Mouse (Mus musculus) sigmoid colon, adult 10 weeks (tissue): ENCODE results near the gene Grk6. TPM values are rescaled to one million over a fixed set of nuclear protein-coding genes. Genes with fewer than 3 reads are reported as not detected.

Source experiments
- polyA plus RNA-seq: library from polyadenylated mRNA; stranded (reverse); fragments of 350-450 nt; fragmentation: Illumina TruSeq; extraction: RNeasy Lipid Tissue Mini Kit (QIAGEN cat#74804); gene quantifications from one replicate; pipeline ENCODE4 v1.2.3, GENCODE M21; 2014; ENCODE audit warnings: low read depth, low replicate concordance

Gene Grk6
- 10.4 TPM for polyA plus RNA-seq

GRCm38 (mm10) chr13:55444937-55445315, at the start of gene Grk6:
Grk6 (plus strand) TSS chr13:55445072.

GRCm38 (mm10) chr13:55398088-55398487, 46.8 kb upstream of the Grk6 start, which contains the start of gene Slc34a1:
Slc34a1 (plus strand) TSS chr13:55398187.

DNA sequence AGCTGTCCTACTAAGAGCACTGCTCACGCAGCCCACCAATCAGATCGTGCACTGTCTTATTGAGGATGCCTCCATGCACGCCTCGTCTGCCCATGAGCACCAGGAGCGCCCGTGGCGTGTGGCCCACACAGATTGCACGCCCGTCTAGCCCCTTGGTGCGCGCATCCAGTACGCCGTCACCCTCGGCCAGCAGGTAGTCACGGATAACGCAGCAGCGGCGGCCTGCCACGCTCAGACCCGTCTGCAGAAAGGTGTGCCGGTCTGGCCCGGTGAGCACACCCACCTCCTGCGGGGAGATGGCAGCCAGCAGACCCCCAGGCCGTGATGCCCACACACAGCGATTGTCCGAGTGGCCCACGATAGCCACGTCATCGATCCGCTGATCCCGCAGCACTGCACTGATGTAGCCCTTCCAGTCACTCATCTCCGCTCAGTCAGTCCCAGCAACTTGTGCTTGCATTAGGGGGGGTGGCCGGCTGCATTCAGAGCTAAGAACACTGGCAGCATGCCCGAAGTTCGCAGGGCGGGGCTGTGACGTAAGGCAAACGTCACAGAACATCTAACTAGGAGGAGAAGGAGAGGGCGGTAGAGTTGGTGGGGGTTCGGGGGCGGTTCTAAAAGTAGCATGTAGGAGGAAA, 30.0 kb upstream of the Grk6 start, which contains the start of gene Pfn3:
Pfn3 (minus strand) TSS at position 490 of the 638 bp plus-strand sequence.

DNA sequence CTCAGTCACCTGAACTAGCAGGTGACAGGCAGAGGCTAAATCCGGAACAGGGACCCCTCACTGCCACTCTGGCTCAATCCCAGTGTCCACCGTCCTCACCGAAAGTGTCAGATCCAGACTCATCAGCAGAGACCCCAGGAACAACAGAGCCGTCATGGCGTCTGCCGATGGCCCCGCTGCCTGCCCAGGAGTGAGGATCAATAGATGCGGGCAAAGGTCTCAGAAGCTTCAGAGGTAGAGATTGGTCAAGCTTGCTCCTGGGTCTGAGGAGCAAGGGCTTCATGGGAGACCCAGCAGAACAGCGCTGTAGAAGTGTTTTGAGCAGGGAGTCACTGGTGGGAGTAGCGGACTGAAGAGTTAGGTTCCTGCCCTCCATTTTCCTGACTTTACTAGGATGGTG, 18.3 kb upstream of the Grk6 start, which contains the start of gene F12:
F12 (minus strand) TSS at position 181 of the 400 bp plus-strand sequence.

GRCm38 (mm10) chr13:55464027-55464884, 19.4 kb downstream of the Grk6 start, which contains the start of gene Prr7:
Prr7 (plus strand) TSS chr13:55464267.

DNA sequence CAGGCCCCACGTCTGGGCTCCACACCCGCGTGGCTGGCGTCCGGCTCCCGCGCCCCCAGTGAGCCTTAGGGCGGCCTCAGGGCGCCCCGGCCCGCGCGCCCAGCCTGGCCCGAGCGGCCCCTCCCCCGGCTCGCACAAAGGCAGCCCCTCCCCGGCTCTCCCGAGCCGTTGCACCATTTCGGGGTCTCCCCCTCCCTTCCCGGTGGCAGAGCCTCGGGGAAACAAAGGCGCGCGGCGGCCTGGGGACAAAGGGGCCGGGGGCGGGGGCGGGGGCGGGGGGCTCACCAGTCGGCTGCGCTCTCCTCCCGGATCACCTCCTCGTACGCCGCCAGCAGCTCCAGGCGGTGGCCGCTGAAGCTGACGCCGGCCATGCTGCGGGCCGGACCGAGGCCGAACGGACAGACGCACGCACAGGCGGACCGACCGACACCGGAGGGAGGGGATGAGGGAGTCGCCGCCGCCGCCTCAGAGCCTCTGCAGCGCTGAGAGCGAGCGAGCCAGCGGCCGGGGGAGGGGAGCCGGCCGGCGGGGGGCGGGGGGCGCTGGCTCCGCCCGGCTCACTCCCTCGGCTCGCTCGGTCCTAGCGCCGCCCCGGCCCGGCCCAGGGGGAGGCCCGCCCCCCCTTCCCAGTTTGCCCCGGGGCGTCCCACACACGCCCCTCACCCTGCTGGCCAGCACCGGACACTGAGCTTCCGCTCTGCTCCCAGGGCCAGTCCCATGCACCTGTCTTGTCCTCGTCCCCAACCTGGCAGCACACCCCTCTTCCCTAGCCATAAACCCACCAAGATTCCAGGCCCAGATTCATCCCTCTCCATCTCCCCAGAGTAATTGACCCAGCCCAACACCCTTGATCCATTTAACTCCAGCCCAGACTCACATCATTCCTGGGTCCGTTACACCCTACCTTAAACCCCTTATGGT, 43.0 kb downstream of the Grk6 start, which contains the start of gene Dbn1:
Dbn1 (minus strand) TSS at position 534 of the 921 bp plus-strand sequence.

Other genes with a start within 250 kb of the Grk6 start
- gene Nsd1, start 235.3 kb upstream of the Grk6 start, polyA plus RNA-seq = 79.5 TPM
- gene Prelid1, start 124.6 kb upstream of the Grk6 start, polyA plus RNA-seq = 10.2 TPM
- gene Rab24, start 123.1 kb upstream of the Grk6 start, polyA plus RNA-seq = 13.6 TPM
- gene Mxd3, start 115.2 kb upstream of the Grk6 start, polyA plus RNA-seq = not detected
- gene Lman2, start 82.3 kb upstream of the Grk6 start, polyA plus RNA-seq = 29.8 TPM
- not detected for gene Rgs14, start 75.3 kb upstream of the Grk6 start, polyA plus RNA-seq
- gene Slc34a1, start 46.9 kb upstream of the Grk6 start, polyA plus RNA-seq = not detected
- not detected for gene Pfn3, start 29.8 kb upstream of the Grk6 start, polyA plus RNA-seq
- not detected for gene F12, start 18.3 kb upstream of the Grk6 start, polyA plus RNA-seq
- gene Prr7, start 19.2 kb downstream of the Grk6 start, polyA plus RNA-seq = not detected
- 0.98 TPM for gene Dbn1, start 43.0 kb downstream of the Grk6 start, polyA plus RNA-seq
- gene Pdlim7, start 68.6 kb downstream of the Grk6 start, polyA plus RNA-seq = 1.1 TPM
- 0.35 TPM for gene Dok3, start 84.2 kb downstream of the Grk6 start, polyA plus RNA-seq
- gene Ddx41, start 91.6 kb downstream of the Grk6 start, polyA plus RNA-seq = 1.0 TPM
- gene Fam193b, start 126.0 kb downstream of the Grk6 start, polyA plus RNA-seq = 7.6 TPM
- 57.2 TPM for gene Tmed9, start 128.7 kb downstream of the Grk6 start, polyA plus RNA-seq
- gene B4galt7, start 154.8 kb downstream of the Grk6 start, polyA plus RNA-seq = 3.3 TPM
- gene Caml, start 177.9 kb downstream of the Grk6 start, polyA plus RNA-seq = 57.1 TPM
- gene Ddx46, start 190.0 kb downstream of the Grk6 start, polyA plus RNA-seq = 91.2 TPM
- 129 TPM for gene B230219D22Rik, start 248.1 kb downstream of the Grk6 start, polyA plus RNA-seq